Mouse (Mus musculus) embryo, embryonic 10 days (tissue): Measurements from ENCODE around the gene Prdm2.

Experiments
- DNase-seq: peaks from one replicate; pipeline ENCODE4 v3.0.0-alpha.2; 2015; ENCODE audit warnings: low spot score

Gene Prdm2

GRCm38 (mm10) chr4:143106566-143106965, 106.2 kb downstream of the Prdm2 start:
- DNase-seq, result no peak

GRCm38 (mm10) chr4:143104739-143105138, 108.1 kb downstream of the Prdm2 start:
- no peak for DNase-seq

GRCm38 (mm10) chr4:143103811-143104210, 109.0 kb downstream of the Prdm2 start:
- DNase-seq, result no peak

- DNase-seq, result no peak
Measured at GRCm38 (mm10) chr4:143100157-143100556, 112.6 kb downstream of the Prdm2 start.

- peak; percentile 44 for DNase-seq
Measured at GRCm38 (mm10) chr4:143099288-143100039, 113.3 kb downstream of the Prdm2 start.

- no peak for DNase-seq
Measured at GRCm38 (mm10) chr4:143092082-143092701, 120.6 kb downstream of the Prdm2 start.

GRCm38 (mm10) chr4:143090551-143090950, 122.2 kb downstream of the Prdm2 start:
- DNase-seq, result no peak

GRCm38 (mm10) chr4:143074071-143074765, 138.6 kb downstream of the Prdm2 start:
- DNase-seq, result peak; percentile 44

GRCm38 (mm10) chr4:143071791-143072190, 141.0 kb downstream of the Prdm2 start:
- DNase-seq, result no peak

- no peak for DNase-seq
Measured at GRCm38 (mm10) chr4:143067006-143067405, 145.8 kb downstream of the Prdm2 start.

- DNase-seq, result no peak
Measured at GRCm38 (mm10) chr4:143058765-143059344, 153.9 kb downstream of the Prdm2 start.
